Mouse (Mus musculus): ENCODE measurements at regions not wholly inside any gene's neighbourhood (a gene's known extent, or its start where the extent isn't known, plus 50 kb on each side); places are given as distances from the start of the nearest gene placed in this dataset.

DNA sequence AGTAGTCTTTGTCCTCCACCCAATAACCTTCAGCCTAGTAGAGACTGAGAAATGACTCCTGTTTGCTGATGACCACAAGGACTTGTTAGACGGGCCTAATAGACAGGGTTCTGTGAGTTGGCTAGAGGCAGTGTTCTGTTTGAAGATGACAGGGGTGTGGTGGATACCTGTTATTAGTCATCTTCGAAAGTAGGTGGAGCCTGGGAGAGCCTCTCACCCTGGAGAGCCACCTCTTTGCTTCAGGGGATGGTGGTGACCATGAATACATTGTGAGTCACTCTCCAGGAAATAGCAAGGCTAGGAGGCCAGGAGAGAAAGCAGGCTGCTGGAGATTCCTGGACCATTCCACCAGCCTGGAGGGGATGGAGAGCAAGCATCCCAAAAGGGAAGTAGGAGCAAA lies 160.6 kb upstream of the Cpeb2 start:
- Histone ChIP-seq H3K4me3 (replicated peaks in 1 of 3; ENCODE audit: low read depth in 2 of 3, low read length in 2 of 3, poor library complexity in 1 of 3) (no peak overlapping the region), H3K4me1 (ENCODE audit: control insufficient read depth in 1 of 2, insufficient read depth in 2 of 2) (no peaks in the 10 kb centered on the region), H3K4me2 (ENCODE audit: insufficient read depth, low read depth, poor library complexity, severe bottlenecking) (no peak overlapping the region), H3K36me3 (replicated peaks in 1 of 2; ENCODE audit: control insufficient read depth in 1 of 2, insufficient read depth in 1 of 2, low read length in 1 of 2) (no peaks in the 10 kb centered on the region), H3K27me3 (replicated peaks) (no peaks in the 10 kb centered on the region), H3K27ac (ENCODE audit: insufficient read depth, low read depth) (no peak overlapping the region), H3K79me2 (replicated peaks; ENCODE audit: control insufficient read depth, extremely low read depth, insufficient read depth, poor library complexity, severe bottlenecking) (no peaks in the 10 kb centered on the region), H3K9me3 (replicated peaks; ENCODE audit: low read length) (no peaks in the 10 kb centered on the region), H3K9ac (ENCODE audit: insufficient read depth, low read depth) (no peak overlapping the region)
- dilution Hi-C loops (cut with MboI; ENCODE audit: extremely low pct_ligation_motif_present, extremely low pct_unique_long_range_greater_than_20kb, low sequenced_read_pairs) (no loop called here), in situ Hi-C loops (cut with MboI; ENCODE audit: low pct_ligation_motif_present, low pct_unique_long_range_greater_than_20kb, low sequenced_read_pairs) (no loop called here)
- TF ChIP-seq HCFC1 (IDR thresholded peaks at IDR 0.05; ENCODE audit: low read depth, low read length): no peak
- TF ChIP-seq USF2 (conservative IDR thresholded peaks at IDR 0.05; ENCODE audit: low read depth, low read length): no peak
- TF ChIP-seq UBTF (IDR thresholded peaks at IDR 0.05; ENCODE audit: low read depth, low read length): no peak
- TF ChIP-seq PAX5 (IDR thresholded peaks at IDR 0.05; ENCODE audit: low read length): no peak
- TF ChIP-seq IRF4 (IDR thresholded peaks at IDR 0.05; ENCODE audit: low read depth, low read length): no peak
- TF ChIP-seq MXI1 (IDR thresholded peaks at IDR 0.05; ENCODE audit: low read depth, low read length): no peak
- no peak for TF ChIP-seq GABPA (IDR thresholded peaks at IDR 0.05; ENCODE audit: insufficient replicate concordance, low read depth, low read length)
- TF ChIP-seq NRF1 (IDR thresholded peaks at IDR 0.05; ENCODE audit: low read depth, low read length): no peak
- TF ChIP-seq ZC3H11A (IDR thresholded peaks at IDR 0.05; ENCODE audit: low read depth, low read length): no peak
- TF ChIP-seq ETS1 (conservative IDR thresholded peaks at IDR 0.05; ENCODE audit: low read depth, low read length): no peak
- no peak for TF ChIP-seq MAFK (IDR thresholded peaks at IDR 0.05; ENCODE audit: insufficient replicate concordance, low read length)
- no peak for TF ChIP-seq JUN (IDR thresholded peaks at IDR 0.05; ENCODE audit: insufficient read depth, low read depth, low read length)
- no peak for TF ChIP-seq BHLHE40 (IDR thresholded peaks at IDR 0.05; ENCODE audit: low read depth, low read length)
- no peak for TF ChIP-seq NELFE (IDR thresholded peaks at IDR 0.05; ENCODE audit: low read depth, low read length)
- TF ChIP-seq SMC3 (IDR thresholded peaks at IDR 0.05; ENCODE audit: low read depth, low read length): no peak
- no peak for TF ChIP-seq POLR2AphosphoS2 (IDR thresholded peaks at IDR 0.05; ENCODE audit: low read depth, low read length)
- TF ChIP-seq POLR2A (IDR thresholded peaks at IDR 0.05; ENCODE audit: low read depth, low read length): no peak
- no peak for DNase-seq (ENCODE audit: extremely low read depth)

DNA sequence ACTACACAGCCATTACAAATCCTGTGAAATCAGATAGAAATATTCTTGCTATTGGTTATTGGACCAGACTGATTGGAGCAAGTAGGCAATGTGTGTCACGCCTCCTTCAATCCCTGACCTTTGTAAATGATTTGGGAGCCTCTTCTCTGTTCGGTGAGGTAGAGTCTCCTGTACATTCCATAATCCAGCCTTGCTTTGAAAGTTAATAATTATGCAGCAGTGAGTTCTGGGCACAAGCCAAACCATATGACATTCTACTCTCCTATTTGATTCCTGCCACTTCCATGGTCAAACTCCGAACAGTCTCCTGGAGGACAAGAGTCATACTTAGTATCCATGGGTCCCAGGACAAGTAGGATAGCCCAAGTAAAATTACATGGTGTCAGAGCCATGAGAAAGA lies 158.4 kb upstream of the Cpeb2 start:
- H3K4me1 ChIP-seq (ENCODE audit: control insufficient read depth in 1 of 2, insufficient read depth in 2 of 2): no peaks in the 10 kb centered on the region
- no peak overlapping the region for H3K9ac ChIP-seq (ENCODE audit: insufficient read depth, low read depth)
- H3K4me2 ChIP-seq (ENCODE audit: insufficient read depth, low read depth, poor library complexity, severe bottlenecking): no peak overlapping the region
- H3K79me2 ChIP-seq (replicated peaks; ENCODE audit: control insufficient read depth, extremely low read depth, insufficient read depth, poor library complexity, severe bottlenecking): no peaks in the 10 kb centered on the region
- in situ Hi-C loops (cut with MboI; ENCODE audit: low pct_ligation_motif_present, low pct_unique_long_range_greater_than_20kb, low sequenced_read_pairs) (no loop called here), dilution Hi-C loops (cut with MboI; ENCODE audit: extremely low pct_ligation_motif_present, extremely low pct_unique_long_range_greater_than_20kb, low sequenced_read_pairs) (no loop called here)
- H3K36me3 ChIP-seq (replicated peaks in 1 of 2; ENCODE audit: control insufficient read depth in 1 of 2, insufficient read depth in 1 of 2, low read length in 1 of 2): no peaks in the 10 kb centered on the region
- no peaks in the 10 kb centered on the region for H3K27me3 ChIP-seq (replicated peaks)
- no peak overlapping the region for H3K4me3 ChIP-seq (replicated peaks in 1 of 3; ENCODE audit: low read depth in 2 of 3, low read length in 2 of 3, poor library complexity in 1 of 3)
- H3K9me3 ChIP-seq (replicated peaks; ENCODE audit: low read length): no peaks in the 10 kb centered on the region
- H3K27ac ChIP-seq (ENCODE audit: insufficient read depth, low read depth): no peak overlapping the region
- no peak for DNase-seq (ENCODE audit: extremely low read depth)
- TF ChIP-seq MAZ (IDR thresholded peaks at IDR 0.05; ENCODE audit: low read depth, low read length): no peak
- TF ChIP-seq MAX (IDR thresholded peaks at IDR 0.05; ENCODE audit: low read length): no peak
- TF ChIP-seq ZC3H11A (IDR thresholded peaks at IDR 0.05; ENCODE audit: low read depth, low read length): no peak
- TF ChIP-seq E2F4 (IDR thresholded peaks at IDR 0.05; ENCODE audit: insufficient replicate concordance, low read depth, low read length): no peak
- no peak for TF ChIP-seq CTCF (conservative IDR thresholded peaks at IDR 0.05 in 1 of 2, IDR thresholded peaks at IDR 0.05 in 1 of 2; ENCODE audit: low read depth in 2 of 2, low read length in 2 of 2)
- no peak for TF ChIP-seq CHD1 (IDR thresholded peaks at IDR 0.05; ENCODE audit: low read depth, low read length)
- TF ChIP-seq USF1 (IDR thresholded peaks at IDR 0.05; ENCODE audit: low read depth, low read length): no peak
- TF ChIP-seq NRF1 (IDR thresholded peaks at IDR 0.05; ENCODE audit: low read depth, low read length): no peak
